Mouse (Mus musculus) forebrain, embryonic 15.5 days (tissue): ENCODE data around the gene Hmgb4. TPM values are rescaled to one million over a fixed set of nuclear protein-coding genes. Genes with fewer than 3 reads are reported as not detected.

Source experiments
- ATAC-seq: fragments of 200-750 bp; cut with Nextera tagmentation; replicated peaks from 2 replicates; pipeline ENCODE4 v1.8.0; 2017; ENCODE audit warnings: mild to moderate bottlenecking, moderate TSS enrichment, moderate library complexity
- H3K27ac ChIP-seq: fragments of 300-500 bp; sonication (generic); replicated peaks from 2 replicates; pipeline ENCODE4 v1.5.1; 2015; ENCODE audit warnings: mild to moderate bottlenecking, inconsistent platforms
- H3K27me3 ChIP-seq: fragments of 300-500 bp; sonication (generic); 2 replicates; pipeline ENCODE4 v1.6.1; 2015; ENCODE audit warnings: inconsistent platforms
- H3K36me3 ChIP-seq: fragments of 300-500 bp; sonication (generic); 2 replicates; pipeline ENCODE4 v1.6.1; 2015; ENCODE audit warnings: mild to moderate bottlenecking, inconsistent platforms
- H3K4me1 ChIP-seq: fragments of 300-500 bp; sonication (generic); 2 replicates; pipeline ENCODE4 v1.6.1; 2015; ENCODE audit warnings: inconsistent platforms
- H3K4me2 ChIP-seq: fragments of 300-500 bp; sonication (generic); replicated peaks from 2 replicates; pipeline ENCODE4 v1.6.1; 2015; ENCODE audit warnings: mild to moderate bottlenecking, inconsistent platforms
- H3K4me3 ChIP-seq: fragments of 300-500 bp; sonication (generic); 2 replicates; pipeline ENCODE4 v1.5.1; 2015; ENCODE audit warnings: mild to moderate bottlenecking, inconsistent platforms
- H3K9ac ChIP-seq: fragments of 300-500 bp; sonication (generic); replicated peaks from 2 replicates; pipeline ENCODE4 v1.6.1; 2015; ENCODE audit warnings: mild to moderate bottlenecking, inconsistent platforms
- H3K9me3 ChIP-seq: fragments of 300-500 bp; sonication (generic); 2 replicates; pipeline ENCODE4 v1.6.1; 2016; ENCODE audit warnings: inconsistent platforms
- WGBS: fragments of 180-500 bp; shearing (Covaris S2); methylation state at CpG from one replicate; pipeline ENCODE4 v1.1.7; 2015; ENCODE audit warnings: mixed read lengths; 5-methylcytosine and 5-hydroxymethylcytosine counted together
- polyA plus RNA-seq: library from polyadenylated mRNA; unstranded; fragments of >200 nt; fragmentation: Nextera tagmentation; extraction: Ambion mirVana; gene quantifications from 2 replicates; pipeline ENCODE4 v1.2.1, GENCODE M21; 2015

Hmgb4 gene
- polyA plus RNA-seq, 1 experiment from 2014 or later: not detected

- no peak overlapping the region for H3K27ac ChIP-seq
- H3K4me3 ChIP-seq: no peak overlapping the region
- H3K9ac ChIP-seq: no peak overlapping the region
- H3K27me3 ChIP-seq: no peaks in the 10 kb centered on the region
- H3K9me3 ChIP-seq: no peaks in the 10 kb centered on the region
- no peak overlapping the region for H3K4me2 ChIP-seq
- H3K36me3 ChIP-seq: no peaks in the 10 kb centered on the region
- WGBS: 98% methylated on average over 5 of the region's 5 CpGs
- H3K4me1 ChIP-seq: no peaks in the 10 kb centered on the region
- ATAC-seq: no peak
Measured at GRCm38 (mm10) chr4:128264491-128264890, 3.7 kb upstream of the Hmgb4 start.

GRCm38 (mm10) chr4:128259211-128259610 is 1.5 kb downstream of the Hmgb4 start:
- 87% methylated on average over 5 of the region's 5 CpGs for WGBS
- no peak for ATAC-seq
- H3K9ac ChIP-seq: no peak overlapping the region
- H3K4me3 ChIP-seq: no peak overlapping the region
- no peaks in the 10 kb centered on the region for H3K27me3 ChIP-seq
- H3K27ac ChIP-seq: no peak overlapping the region
- H3K9me3 ChIP-seq: no peaks in the 10 kb centered on the region
- H3K36me3 ChIP-seq: no peaks in the 10 kb centered on the region
- no peaks in the 10 kb centered on the region for H3K4me1 ChIP-seq
- H3K4me2 ChIP-seq: no peak overlapping the region

- WGBS: 15% methylated on average over 5 of the region's 5 CpGs
- Histone ChIP-seq H3K27me3 (no peaks in the 10 kb centered on the region), H3K4me2 (no peak overlapping the region), H3K4me1 (no peaks in the 10 kb centered on the region), H3K27ac (no peak overlapping the region), H3K9me3 (no peaks in the 10 kb centered on the region), H3K4me3 (no peak overlapping the region), H3K36me3 (no peaks in the 10 kb centered on the region), H3K9ac (no peak overlapping the region)
- ATAC-seq: no peak
Measured at GRCm38 (mm10) chr4:128248676-128249075, 12.1 kb downstream of the Hmgb4 start.

GRCm38 (mm10) chr4:128245201-128245600 is 15.6 kb downstream of the Hmgb4 start:
- Histone ChIP-seq H3K27me3 (no peaks in the 10 kb centered on the region), H3K4me3 (no peak overlapping the region), H3K4me2 (no peak overlapping the region), H3K36me3 (no peaks in the 10 kb centered on the region), H3K9ac (no peak overlapping the region), H3K27ac (no peak overlapping the region), H3K9me3 (no peaks in the 10 kb centered on the region), H3K4me1 (peaks cover 16% of the 10 kb centered on the region; the same call in 1 of the 2 replicates)
- 50% methylated on average over 2 of the region's 2 CpGs for WGBS
- ATAC-seq: no peak

GRCm38 (mm10) chr4:128241854-128242356 is 18.9 kb downstream of the Hmgb4 start:
- Histone ChIP-seq H3K4me3 (no peak overlapping the region), H3K9ac (no peak overlapping the region), H3K27ac (no peak overlapping the region), H3K4me1 (peaks cover 16% of the 10 kb centered on the region; the same call in 1 of the 2 replicates), H3K36me3 (no peaks in the 10 kb centered on the region), H3K4me2 (no peak overlapping the region), H3K9me3 (no peaks in the 10 kb centered on the region), H3K27me3 (no peaks in the 10 kb centered on the region)
- no peak for ATAC-seq
- 25% methylated on average over 2 of the region's 2 CpGs for WGBS

GRCm38 (mm10) chr4:128241075-128241853 is 19.5 kb downstream of the Hmgb4 start:
- Histone ChIP-seq H3K4me1 (peaks cover 16% of the 10 kb centered on the region; the same call in 1 of the 2 replicates), H3K9ac (no peak overlapping the region), H3K4me3 (no peak overlapping the region), H3K9me3 (no peaks in the 10 kb centered on the region), H3K36me3 (no peaks in the 10 kb centered on the region), H3K27ac (no peak overlapping the region), H3K27me3 (no peaks in the 10 kb centered on the region), H3K4me2 (no peak overlapping the region)
- WGBS: 9% methylated on average over 19 of the region's 19 CpGs
- ATAC-seq: no peak

GRCm38 (mm10) chr4:128239113-128239512 is 21.6 kb downstream of the Hmgb4 start:
- Histone ChIP-seq H3K4me1 (peaks cover 16% of the 10 kb centered on the region; the same call in 1 of the 2 replicates), H3K36me3 (no peaks in the 10 kb centered on the region), H3K9ac (no peak overlapping the region), H3K27ac (no peak overlapping the region), H3K9me3 (no peaks in the 10 kb centered on the region), H3K4me2 (no peak overlapping the region), H3K4me3 (no peak overlapping the region), H3K27me3 (no peaks in the 10 kb centered on the region)
- WGBS: 47% methylated on average over 1 of the region's 1 CpGs
- no peak for ATAC-seq

GRCm38 (mm10) chr4:128233458-128233857 is 27.3 kb downstream of the Hmgb4 start:
- Histone ChIP-seq H3K4me3 (no peak overlapping the region), H3K9ac (no peak overlapping the region), H3K4me1 (no peaks in the 10 kb centered on the region), H3K27ac (no peak overlapping the region), H3K9me3 (no peaks in the 10 kb centered on the region), H3K27me3 (no peaks in the 10 kb centered on the region), H3K4me2 (no peak overlapping the region), H3K36me3 (no peaks in the 10 kb centered on the region)
- no peak for ATAC-seq
- 58% methylated on average over 13 of the region's 13 CpGs for WGBS

- ATAC-seq: no peak
Measured at GRCm38 (mm10) chr4:128227377-128228316, 33.1 kb downstream of the Hmgb4 start.

GRCm38 (mm10) chr4:128224453-128224852 is 36.3 kb downstream of the Hmgb4 start:
- no peak overlapping the region for H3K4me2 ChIP-seq
- no peak for ATAC-seq
- no peak overlapping the region for H3K9ac ChIP-seq
- H3K4me1 ChIP-seq: peaks cover 11% of the 10 kb centered on the region
- no peak overlapping the region for H3K4me3 ChIP-seq
- 70% methylated on average over 6 of the region's 6 CpGs for WGBS
- H3K9me3 ChIP-seq: no peaks in the 10 kb centered on the region
- H3K27ac ChIP-seq: no peak overlapping the region
- no peaks in the 10 kb centered on the region for H3K27me3 ChIP-seq
- no peaks in the 10 kb centered on the region for H3K36me3 ChIP-seq

More at GRCm38 (mm10) chr4:128227377-128228316, 33.1 kb downstream of the Hmgb4 start:
- H3K9me3 ChIP-seq: no peaks in the 10 kb centered on the region
- no peak overlapping the region for H3K4me3 ChIP-seq
- no peaks in the 10 kb centered on the region for H3K36me3 ChIP-seq
- H3K27me3 ChIP-seq: no peaks in the 10 kb centered on the region
- H3K4me2 ChIP-seq: no peak overlapping the region
- no peak overlapping the region for H3K9ac ChIP-seq
- H3K4me1 ChIP-seq: peaks cover 11% of the 10 kb centered on the region
- no peak overlapping the region for H3K27ac ChIP-seq
- 33% methylated on average over 13 of the region's 13 CpGs for WGBS

- no peaks in the 10 kb centered on the region for H3K4me1 ChIP-seq
- H3K27me3 ChIP-seq: no peaks in the 10 kb centered on the region
- no peak for ATAC-seq
- H3K4me2 ChIP-seq: no peak overlapping the region
- no peaks in the 10 kb centered on the region for H3K9me3 ChIP-seq
- H3K36me3 ChIP-seq: no peaks in the 10 kb centered on the region
- no peak overlapping the region for H3K4me3 ChIP-seq
- 66% methylated on average over 13 of the region's 13 CpGs for WGBS
- H3K9ac ChIP-seq: no peak overlapping the region
- no peak overlapping the region for H3K27ac ChIP-seq
Measured at GRCm38 (mm10) chr4:128217991-128218595, 42.7 kb downstream of the Hmgb4 start.
